Mouse (Mus musculus) megakaryocyte, embryonic 14.5 days (primary cell): ENCODE measurements around the gene Kcnt2.

Experiments
- FLI1 ChIP-seq: IDR thresholded peaks from 2 replicates; pipeline ENCODE4 v1.6.1; 2012; ENCODE audit warnings: low read length, inconsistent platforms, mixed read lengths
- GATA1 ChIP-seq: IDR thresholded peaks from 3 replicates; pipeline ENCODE4 v1.6.1; 2012; ENCODE audit warnings: mixed read lengths, low read length, inconsistent platforms, borderline replicate concordance

DNA sequence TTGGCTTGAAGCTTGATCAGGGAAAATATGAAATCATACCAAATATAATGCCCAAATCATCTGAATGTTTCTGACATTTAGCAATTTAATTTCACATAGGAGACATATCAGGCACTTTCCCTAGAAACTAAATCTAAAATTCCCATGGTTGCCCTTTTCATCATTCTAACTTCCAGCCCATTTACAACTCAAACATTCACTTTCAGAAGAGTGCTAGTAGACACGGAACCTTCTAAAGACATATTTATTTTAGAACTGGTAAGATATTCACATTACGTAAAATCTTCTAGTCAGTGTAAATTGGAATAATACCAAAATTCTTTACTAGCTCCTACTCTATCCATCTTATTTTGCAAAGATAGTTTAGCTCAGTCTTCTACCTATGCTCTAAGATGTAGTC is 64.8 kb downstream of the Kcnt2 start:
- TF ChIP-seq GATA1, result no peak
- no peak for TF ChIP-seq FLI1
